Mouse (Mus musculus): ENCODE data around the gene Prdm16. TPM values are rescaled to one million over a fixed set of nuclear protein-coding genes. Genes with fewer than 3 reads are reported as not detected.

The Prdm16 gene
- total and polyA plus RNA-seq, 3 experiments: not detected

- Histone ChIP-seq H3K36me3 (replicated peaks in 1 of 2; ENCODE audit: control insufficient read depth in 1 of 2, insufficient read depth in 1 of 2, low read length in 1 of 2) (no peaks in the 10 kb centered on the region), H3K9ac (ENCODE audit: insufficient read depth, low read depth) (no peak overlapping the region), H3K4me1 (ENCODE audit: control insufficient read depth in 1 of 2, insufficient read depth in 2 of 2) (no peaks in the 10 kb centered on the region), H3K4me3 (replicated peaks in 1 of 3; ENCODE audit: low read depth in 2 of 3, low read length in 2 of 3, poor library complexity in 1 of 3) (no peak overlapping the region), H3K9me3 (replicated peaks; ENCODE audit: low read length) (peaks cover 97% of the 10 kb centered on the region), H3K4me2 (ENCODE audit: insufficient read depth, low read depth, poor library complexity, severe bottlenecking) (no peak overlapping the region), H3K79me2 (replicated peaks; ENCODE audit: control insufficient read depth, extremely low read depth, insufficient read depth, poor library complexity, severe bottlenecking) (no peaks in the 10 kb centered on the region), H3K27me3 (replicated peaks) (no peaks in the 10 kb centered on the region), H3K27ac (ENCODE audit: insufficient read depth, low read depth) (no peak overlapping the region)
- TF ChIP-seq ZC3H11A (IDR thresholded peaks at IDR 0.05; ENCODE audit: low read depth, low read length): no peak
- no peak for TF ChIP-seq RAD21 (IDR thresholded peaks at IDR 0.05; ENCODE audit: low read depth, low read length)
- TF ChIP-seq IRF4 (IDR thresholded peaks at IDR 0.05; ENCODE audit: low read depth, low read length): no peak
- no peak for TF ChIP-seq MXI1 (IDR thresholded peaks at IDR 0.05; ENCODE audit: low read depth, low read length)
- no peak for TF ChIP-seq PAX5 (IDR thresholded peaks at IDR 0.05; ENCODE audit: low read length)
- no peak for TF ChIP-seq CTCF (conservative IDR thresholded peaks at IDR 0.05 in 1 of 2, IDR thresholded peaks at IDR 0.05 in 1 of 2; ENCODE audit: low read depth in 2 of 2, low read length in 2 of 2)
- TF ChIP-seq MAX (IDR thresholded peaks at IDR 0.05; ENCODE audit: low read length): no peak
- DNase-seq (ENCODE audit: extremely low read depth): no peak
- in situ Hi-C loops (cut with MboI; ENCODE audit: low pct_ligation_motif_present, low pct_unique_long_range_greater_than_20kb, low sequenced_read_pairs) (no loop called here), dilution Hi-C loops (cut with MboI; ENCODE audit: extremely low pct_ligation_motif_present, extremely low pct_unique_long_range_greater_than_20kb, low sequenced_read_pairs) (no loop called here)
These were observed 206.9 kb downstream of the Prdm16 start for GRCm38 (mm10) chr4:154429770-154430169.

DNA sequence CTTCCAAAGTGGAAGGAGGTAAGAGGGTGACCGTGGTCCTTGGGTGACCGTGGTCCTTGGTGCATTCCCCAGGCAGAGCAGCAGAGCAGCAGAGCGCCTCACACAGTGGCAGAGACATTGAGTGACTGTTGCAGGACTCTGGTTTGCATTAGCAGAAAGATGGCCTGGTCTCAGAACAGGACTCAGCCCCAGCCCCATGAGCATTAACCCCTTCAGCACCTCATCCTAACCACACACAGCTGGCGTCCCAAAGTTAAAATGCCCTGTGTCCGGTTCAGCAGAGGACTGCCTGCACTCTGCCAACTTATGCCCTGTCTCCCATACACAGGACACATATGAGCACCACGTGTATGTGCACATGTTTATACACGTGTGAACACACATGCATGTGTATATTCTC is 209.8 kb downstream of the Prdm16 start:
- Histone ChIP-seq H3K9me3 (replicated peaks; ENCODE audit: low read length) (peaks cover 92% of the 10 kb centered on the region), H3K27ac (ENCODE audit: insufficient read depth, low read depth) (no peak overlapping the region), H3K36me3 (replicated peaks in 1 of 2; ENCODE audit: control insufficient read depth in 1 of 2, insufficient read depth in 1 of 2, low read length in 1 of 2) (no peaks in the 10 kb centered on the region), H3K4me2 (ENCODE audit: insufficient read depth, low read depth, poor library complexity, severe bottlenecking) (no peak overlapping the region), H3K4me1 (ENCODE audit: control insufficient read depth in 1 of 2, insufficient read depth in 2 of 2) (no peaks in the 10 kb centered on the region), H3K79me2 (replicated peaks; ENCODE audit: control insufficient read depth, extremely low read depth, insufficient read depth, poor library complexity, severe bottlenecking) (no peaks in the 10 kb centered on the region), H3K27me3 (replicated peaks) (no peaks in the 10 kb centered on the region), H3K9ac (ENCODE audit: insufficient read depth, low read depth) (no peak overlapping the region), H3K4me3 (replicated peaks in 1 of 3; ENCODE audit: low read depth in 2 of 3, low read length in 2 of 3, poor library complexity in 1 of 3) (no peak overlapping the region)
- in situ Hi-C loops (cut with MboI; ENCODE audit: low pct_ligation_motif_present, low pct_unique_long_range_greater_than_20kb, low sequenced_read_pairs) (no loop called here), dilution Hi-C loops (cut with MboI; ENCODE audit: extremely low pct_ligation_motif_present, extremely low pct_unique_long_range_greater_than_20kb, low sequenced_read_pairs) (no loop called here)
- TF ChIP-seq ELF1 (IDR thresholded peaks at IDR 0.05; ENCODE audit: low read depth, low read length): no peak
- TF ChIP-seq POLR2A (IDR thresholded peaks at IDR 0.05; ENCODE audit: low read depth, low read length): no peak
- no peak for TF ChIP-seq SMC3 (IDR thresholded peaks at IDR 0.05; ENCODE audit: low read depth, low read length)
- no peak for TF ChIP-seq E2F4 (IDR thresholded peaks at IDR 0.05; ENCODE audit: insufficient replicate concordance, low read depth, low read length)
- TF ChIP-seq NELFE (IDR thresholded peaks at IDR 0.05; ENCODE audit: low read depth, low read length): no peak
- TF ChIP-seq CTCF (conservative IDR thresholded peaks at IDR 0.05 in 1 of 2, IDR thresholded peaks at IDR 0.05 in 1 of 2; ENCODE audit: low read depth in 2 of 2, low read length in 2 of 2): no peak
- TF ChIP-seq ZNF384 (IDR thresholded peaks at IDR 0.05; ENCODE audit: low read depth, low read length): no peak
- no peak for TF ChIP-seq JUND (conservative IDR thresholded peaks at IDR 0.05; ENCODE audit: low read depth, low read length)
- TF ChIP-seq JUN (IDR thresholded peaks at IDR 0.05; ENCODE audit: insufficient read depth, low read depth, low read length): no peak
- TF ChIP-seq SIN3A (IDR thresholded peaks at IDR 0.05; ENCODE audit: low read length): no peak
- TF ChIP-seq HCFC1 (IDR thresholded peaks at IDR 0.05; ENCODE audit: low read depth, low read length): no peak
- no peak for TF ChIP-seq MEF2A (IDR thresholded peaks at IDR 0.05; ENCODE audit: borderline replicate concordance, low read depth, low read length)
- TF ChIP-seq CHD2 (IDR thresholded peaks at IDR 0.05; ENCODE audit: low read length): no peak
- no peak for TF ChIP-seq MYC (IDR thresholded peaks at IDR 0.05; ENCODE audit: low read depth, low read length)
- TF ChIP-seq TBP (conservative IDR thresholded peaks at IDR 0.05; ENCODE audit: low read depth, low read length): no peak
- no peak for TF ChIP-seq IRF4 (IDR thresholded peaks at IDR 0.05; ENCODE audit: low read depth, low read length)
- TF ChIP-seq NRF1 (IDR thresholded peaks at IDR 0.05; ENCODE audit: low read depth, low read length): no peak
- no peak for TF ChIP-seq EP300 (IDR thresholded peaks at IDR 0.05; ENCODE audit: low read length)
- no peak for TF ChIP-seq ZKSCAN1 (IDR thresholded peaks at IDR 0.05; ENCODE audit: borderline replicate concordance, low read depth, low read length)
- no peak for DNase-seq (ENCODE audit: extremely low read depth)
